Mouse (Mus musculus) frontal cortex, adult 2 months (tissue): Measurements from ENCODE around the gene Crtc2. TPM values are rescaled to one million over a fixed set of nuclear protein-coding genes. Genes with fewer than 3 reads are reported as not detected.

ENCODE experiments used
- DNase-seq, 2 experiments: peaks; one replicate each; pipeline ENCODE4 v3.0.0; 2022; ENCODE audit warnings: low spot score in 1 of 2; ENCODE audit errors: extremely low spot score in 1 of 2
- polyA plus RNA-seq: library from polyadenylated mRNA; depleted of rRNA; stranded (reverse); fragments of >200 nt; gene quantifications from 2 replicates; pipeline ENCODE4 v1.2.3, GENCODE M21; 2012; rRNA removed

The Crtc2 gene
- polyA plus RNA-seq: 55.0 and 58.0 TPM in 2 replicates

GRCm38 (mm10) chr3:90253653-90254418, at the start of gene Crtc2:
Crtc2 (plus strand) TSS chr3:90254163.
- peak; percentile 97 to 98 for DNase-seq

- no peak for DNase-seq
Measured at GRCm38 (mm10) chr3:90204582-90204981, 49.4 kb upstream of the Crtc2 start.

DNA sequence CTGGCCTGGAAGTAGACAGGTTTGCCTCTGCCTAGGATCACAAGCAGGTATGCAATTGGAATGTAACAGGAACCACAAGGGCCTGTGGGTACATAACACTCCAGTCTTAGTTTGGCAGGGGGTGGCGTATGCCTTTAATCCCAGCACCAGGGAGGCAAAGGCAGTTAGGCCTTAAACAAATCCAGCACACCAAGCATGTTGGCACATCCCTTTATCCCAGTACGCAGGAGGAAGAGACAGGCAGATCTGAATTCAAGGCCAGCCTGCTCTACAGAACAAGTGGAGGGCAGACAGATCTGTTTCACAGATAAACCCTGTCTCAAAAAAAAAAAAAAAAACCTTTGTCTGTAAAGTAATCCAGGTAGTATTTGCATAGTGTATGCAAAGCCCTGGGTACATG, 45.3 kb upstream of the Crtc2 start:
- no peak for DNase-seq

DNA sequence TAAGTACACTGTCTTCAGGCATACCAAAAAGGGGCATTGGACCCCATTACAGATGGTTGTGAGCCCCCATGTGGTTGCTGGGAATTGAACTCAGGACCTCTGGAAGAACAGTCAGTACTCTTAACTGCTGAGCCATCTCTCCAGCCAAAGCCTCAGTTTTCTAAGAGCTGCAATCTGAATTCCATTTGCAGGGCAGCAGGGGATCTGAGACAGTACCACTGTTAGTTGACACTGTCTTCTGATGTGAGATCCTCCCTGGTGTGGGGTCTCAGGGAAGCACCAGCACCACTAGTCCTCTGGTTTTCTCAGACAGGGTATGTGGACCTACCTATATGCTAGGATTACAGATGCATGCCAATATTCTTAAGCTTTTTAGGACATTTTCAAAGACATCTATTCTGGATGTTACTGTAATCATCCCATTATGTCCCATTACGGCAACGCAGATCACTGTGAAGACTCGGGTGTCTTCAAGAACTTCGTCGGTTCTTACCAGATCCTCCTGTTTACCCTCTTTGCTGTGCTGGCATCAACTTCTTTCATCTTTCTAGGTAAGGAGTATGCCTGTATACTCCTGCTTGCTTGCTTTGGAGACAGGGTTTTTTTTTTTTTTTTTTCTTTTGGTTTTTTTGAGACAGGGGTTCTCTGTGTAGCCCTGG, 43.9 kb upstream of the Crtc2 start:
- DNase-seq: no peak

DNA sequence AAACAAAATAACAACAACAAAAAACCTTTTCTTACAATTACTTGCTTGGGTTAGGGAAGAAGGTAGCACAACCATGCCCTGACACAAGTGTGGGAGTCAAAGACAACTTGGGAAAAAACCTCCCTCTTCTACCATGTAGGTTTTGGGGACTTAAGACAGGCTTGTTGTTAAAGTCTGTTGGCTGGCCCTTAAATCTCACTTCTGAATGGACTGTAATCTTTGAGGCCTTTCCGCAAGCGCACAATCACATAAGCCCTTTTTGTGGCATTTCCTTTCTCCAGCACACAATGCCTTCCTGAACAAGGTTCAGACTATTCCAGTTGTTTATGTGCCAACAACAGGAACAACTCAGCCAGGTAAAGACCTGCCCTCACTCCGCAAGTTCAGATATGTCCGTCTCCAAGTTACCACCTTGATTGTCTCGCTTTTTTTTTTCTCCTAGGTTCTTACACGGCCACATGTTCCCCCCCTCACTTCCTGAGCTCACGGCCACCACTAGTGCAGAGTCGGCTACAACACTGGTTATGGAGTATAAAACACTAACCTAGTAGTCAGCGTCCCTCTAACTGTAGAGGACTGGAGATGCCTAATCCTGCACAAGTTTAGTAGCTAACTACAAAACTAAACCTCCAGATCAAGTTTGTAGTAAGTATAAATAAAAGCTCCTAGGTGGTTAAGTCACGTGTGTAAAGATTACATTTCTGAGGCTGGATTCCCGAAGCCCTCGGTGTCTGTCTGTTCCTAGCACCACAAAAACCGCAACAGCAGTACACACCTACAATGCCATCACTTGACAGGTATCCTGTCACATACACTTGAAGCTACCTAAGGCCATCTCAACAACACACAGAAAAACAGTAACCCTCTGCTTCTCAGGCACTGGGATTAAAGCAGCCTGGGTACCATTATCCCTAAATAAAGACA, 42.2 kb upstream of the Crtc2 start:
- DNase-seq: no peak

- no peak for DNase-seq
Measured at GRCm38 (mm10) chr3:90212723-90213122, 41.2 kb upstream of the Crtc2 start.

GRCm38 (mm10) chr3:90213377-90213866, 40.5 kb upstream of the Crtc2 start, which contains the start of the genes Rps27 and Rab13:
Rps27 (minus strand) TSS chr3:90213651.
Rab13 (plus strand) TSS chr3:90213695.
- peak; percentile 94 to 96 for DNase-seq

GRCm38 (mm10) chr3:90213956-90214684, 39.8 kb upstream of the Crtc2 start:
- peak in 1 of 2 experiments; percentile 31 for DNase-seq

- no peak for DNase-seq
Measured at GRCm38 (mm10) chr3:90215825-90216380, 38.1 kb upstream of the Crtc2 start.

DNA sequence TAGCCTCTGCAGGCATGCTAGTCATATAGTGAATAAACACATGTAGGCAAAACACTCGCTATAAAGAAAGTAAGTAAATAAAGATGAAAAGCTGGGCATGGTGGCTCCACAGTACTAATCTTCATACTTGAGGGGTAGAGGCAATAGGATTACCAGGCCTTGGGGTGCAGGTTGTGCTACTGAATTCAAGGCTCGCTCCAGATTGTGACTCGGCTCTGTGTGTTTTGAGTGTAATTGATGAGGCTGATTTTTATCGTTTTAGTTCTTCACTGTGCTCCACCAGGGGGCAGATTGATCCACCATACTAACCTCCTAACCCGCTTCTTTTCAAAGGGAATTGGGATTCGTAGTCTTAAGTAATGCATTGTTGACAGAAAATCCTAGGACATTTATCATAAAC, 33.9 kb upstream of the Crtc2 start:
- DNase-seq: peak in 1 of 2 experiments; percentile 75

DNA sequence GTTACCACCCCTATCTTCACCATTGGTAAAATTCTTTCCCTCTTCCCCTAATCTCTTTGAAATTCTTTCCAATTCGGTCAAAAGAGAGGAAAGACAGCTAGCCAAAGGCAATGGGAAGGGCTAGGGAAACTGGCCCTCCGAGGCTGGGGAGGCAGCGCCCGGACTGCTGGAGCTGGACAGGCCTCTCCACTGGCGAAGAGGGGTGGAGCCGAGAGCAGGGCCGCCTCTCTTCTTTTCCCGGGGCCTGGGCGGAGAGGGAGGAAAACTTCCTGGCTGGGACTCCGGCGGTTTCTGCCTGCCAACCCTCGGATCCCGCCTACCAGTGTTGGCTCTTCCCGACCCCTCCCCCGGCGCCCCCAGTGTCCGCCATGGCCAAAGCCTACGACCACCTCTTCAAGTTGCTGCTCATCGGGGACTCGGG, 33.4 kb upstream of the Crtc2 start:
- DNase-seq: peak in 1 of 2 experiments; percentile 47

DNA sequence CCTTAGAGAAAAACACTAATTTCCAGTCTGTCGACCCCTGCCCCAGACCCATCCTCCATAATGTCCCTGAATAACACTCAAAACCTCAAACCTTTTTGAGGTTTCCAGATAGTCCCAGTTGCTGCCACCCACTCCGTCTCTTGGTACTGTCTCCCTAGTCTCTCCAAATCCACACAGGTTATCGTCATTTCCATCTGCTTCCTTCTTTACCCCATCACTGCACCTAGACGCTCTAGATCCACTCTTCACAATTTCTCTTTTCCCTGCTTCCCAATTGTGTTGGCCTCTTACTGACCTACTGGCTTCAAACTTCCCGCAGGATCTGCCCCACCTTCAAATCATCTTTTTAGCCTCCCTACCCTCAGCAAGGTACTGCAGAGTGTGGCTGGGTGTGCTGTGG, 32.8 kb upstream of the Crtc2 start:
- no peak for DNase-seq

- no peak for DNase-seq
Measured at GRCm38 (mm10) chr3:90222455-90222854, 31.5 kb upstream of the Crtc2 start.

DNA sequence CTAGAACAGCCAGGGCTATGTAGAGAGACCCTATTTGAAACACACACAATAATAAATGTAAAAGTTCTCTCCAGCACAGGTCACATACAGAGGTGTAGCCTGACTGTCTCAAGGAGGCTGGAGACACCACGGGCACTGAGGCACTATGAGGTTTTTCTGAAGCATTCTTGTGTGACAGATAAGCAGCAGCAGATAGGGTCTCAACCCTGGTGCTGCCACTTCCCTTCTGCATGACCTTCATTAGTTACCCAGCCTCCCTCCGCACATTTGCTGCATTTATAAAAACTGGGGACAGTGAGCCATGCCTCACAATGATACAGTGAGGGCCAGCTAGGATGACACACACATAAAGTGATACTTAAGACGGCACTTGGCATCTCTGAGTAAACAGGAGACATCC, 31.0 kb upstream of the Crtc2 start:
- no peak for DNase-seq

DNA sequence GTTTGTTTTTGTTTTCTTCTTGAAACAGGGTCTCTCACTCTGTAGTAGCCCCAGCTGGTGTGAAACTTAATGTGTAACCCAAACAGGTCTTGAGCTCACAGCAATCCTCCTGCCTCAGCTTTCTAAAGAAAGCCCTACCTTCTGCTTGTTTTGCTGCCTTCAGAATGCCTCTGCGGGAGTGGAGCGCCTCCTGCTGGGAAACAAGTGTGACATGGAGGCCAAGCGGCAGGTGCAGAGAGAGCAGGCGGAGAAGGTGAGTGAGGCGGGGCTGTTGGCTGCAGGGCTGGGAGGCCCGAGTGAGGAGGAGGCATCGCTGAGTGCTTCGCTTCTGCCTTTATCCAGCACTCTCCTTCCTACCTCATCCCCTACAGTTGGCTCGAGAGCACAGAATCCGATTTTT, 29.6 kb upstream of the Crtc2 start:
- no peak for DNase-seq

GRCm38 (mm10) chr3:90231075-90231474, 22.9 kb upstream of the Crtc2 start:
- no peak for DNase-seq

GRCm38 (mm10) chr3:90231507-90232333, 22.2 kb upstream of the Crtc2 start, which contains the start of gene Jtb:
Jtb (plus strand) TSS chr3:90231597.
- peak; percentile 95 to 97 for DNase-seq

DNA sequence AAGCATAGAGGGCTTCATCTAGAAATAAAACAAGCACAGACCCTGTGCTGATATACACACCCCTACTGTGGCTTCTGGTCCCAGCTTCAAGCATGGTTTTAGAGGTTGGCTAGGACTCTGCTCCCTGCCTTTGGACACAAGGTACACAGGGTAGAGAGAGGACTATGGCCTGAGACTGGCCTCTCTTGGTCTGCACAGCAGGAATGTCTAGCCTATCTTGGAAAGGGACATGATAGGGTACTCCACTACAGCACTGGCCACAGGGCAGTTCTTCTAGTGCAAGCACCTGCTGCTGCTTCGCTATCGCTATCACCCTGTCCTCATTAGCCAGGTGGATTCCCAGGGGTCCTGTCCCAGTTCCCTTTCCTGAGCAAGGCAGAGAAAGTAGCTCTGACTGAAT, 12.7 kb upstream of the Crtc2 start:
- DNase-seq: no peak
